Mouse (Mus musculus): Measurements from ENCODE around the gene Oprm1. TPM values are rescaled to one million over a fixed set of nuclear protein-coding genes. Genes with fewer than 3 reads are reported as not detected.

The Oprm1 gene
- total RNA-seq, 2 experiments from 2014 or later, result 0.93 to 1.2 TPM

- DNase-seq (ENCODE audit: low spot score in 2 of 2), result no peak
These were observed 132.2 kb downstream of the Oprm1 start for GRCm38 (mm10) chr10:6890348-6891009.

- DNase-seq (ENCODE audit: low spot score in 2 of 2), result no peak
These were observed 137.5 kb downstream of the Oprm1 start for GRCm38 (mm10) chr10:6895796-6896195.

GRCm38 (mm10) chr10:6896659-6897303 lies 138.5 kb downstream of the Oprm1 start:
- no peak for DNase-seq (ENCODE audit: low spot score in 2 of 2)

GRCm38 (mm10) chr10:6900126-6900525 lies 141.8 kb downstream of the Oprm1 start:
- DNase-seq (ENCODE audit: low spot score in 2 of 2), result no peak

GRCm38 (mm10) chr10:6901819-6902393 lies 143.6 kb downstream of the Oprm1 start:
- DNase-seq (ENCODE audit: low spot score in 2 of 2), result no peak

- no peak for DNase-seq (ENCODE audit: low spot score in 2 of 2)
These were observed 151.5 kb downstream of the Oprm1 start for GRCm38 (mm10) chr10:6909763-6910162.

GRCm38 (mm10) chr10:6915991-6916390 lies 157.7 kb downstream of the Oprm1 start:
- DNase-seq (ENCODE audit: low spot score in 2 of 2), result no peak

GRCm38 (mm10) chr10:6916545-6917257 lies 158.4 kb downstream of the Oprm1 start:
- DNase-seq (ENCODE audit: low spot score in 2 of 2), result no peak

GRCm38 (mm10) chr10:6926724-6927123 lies 168.4 kb downstream of the Oprm1 start:
- no peak for DNase-seq (ENCODE audit: low spot score in 2 of 2)

- no peak for DNase-seq (ENCODE audit: low spot score in 2 of 2)
These were observed 169.4 kb downstream of the Oprm1 start for GRCm38 (mm10) chr10:6927600-6928223.

- no peak for DNase-seq (ENCODE audit: low spot score in 2 of 2)
These were observed 170.6 kb downstream of the Oprm1 start for GRCm38 (mm10) chr10:6928905-6929304.

GRCm38 (mm10) chr10:6930398-6930797 lies 172.1 kb downstream of the Oprm1 start:
- DNase-seq (ENCODE audit: low spot score in 2 of 2), result no peak

- DNase-seq (ENCODE audit: low spot score in 2 of 2), result no peak
These were observed 172.6 kb downstream of the Oprm1 start for GRCm38 (mm10) chr10:6930889-6931288.

GRCm38 (mm10) chr10:6934776-6935175 lies 176.5 kb downstream of the Oprm1 start:
- DNase-seq (ENCODE audit: low spot score in 2 of 2), result no peak

GRCm38 (mm10) chr10:6936671-6937425 lies 178.5 kb downstream of the Oprm1 start:
- DNase-seq (ENCODE audit: low spot score in 2 of 2), result no peak

GRCm38 (mm10) chr10:6953115-6953514 lies 194.8 kb downstream of the Oprm1 start:
- no peak for DNase-seq (ENCODE audit: low spot score in 2 of 2)

GRCm38 (mm10) chr10:6954533-6954932 lies 196.2 kb downstream of the Oprm1 start:
- no peak for DNase-seq (ENCODE audit: low spot score in 2 of 2)

GRCm38 (mm10) chr10:6956357-6956756 lies 198.1 kb downstream of the Oprm1 start:
- no peak for DNase-seq (ENCODE audit: low spot score in 2 of 2)

GRCm38 (mm10) chr10:6958791-6959190 lies 200.5 kb downstream of the Oprm1 start:
- no peak for DNase-seq (ENCODE audit: low spot score in 2 of 2)

GRCm38 (mm10) chr10:6967588-6968242 lies 209.4 kb downstream of the Oprm1 start:
- no peak for DNase-seq (ENCODE audit: low spot score in 2 of 2)
